Mouse (Mus musculus): ENCODE results near the gene Ggt1.

- TF ChIP-seq CTCF (IDR thresholded peaks at IDR 0.05; ENCODE audit: borderline replicate concordance, extremely low read depth, insufficient read depth, insufficient read length) (no peak), POLR2A (IDR thresholded peaks at IDR 0.05; ENCODE audit: borderline replicate concordance, extremely low read depth, insufficient read depth, insufficient read length, poor library complexity, severe bottlenecking) (no peak)
Measured at GRCm38 (mm10) chr10:75551175-75551574, 10.2 kb upstream of the Ggt1 start.

All from brain, embryonic 14.5 days (tissue).